Mouse (Mus musculus): ENCODE data around the gene Slc24a2. TPM values are rescaled to one million over a fixed set of nuclear protein-coding genes. Genes with fewer than 3 reads are reported as not detected.

Gene Slc24a2
- polyA plus RNA-seq, 2 experiments from 2014 or later = 0.19 TPM; not detected in 1

- no peak for ATAC-seq
Observed at GRCm38 (mm10) chr4:87115726-87116125, 114.6 kb downstream of the Slc24a2 start.

DNA sequence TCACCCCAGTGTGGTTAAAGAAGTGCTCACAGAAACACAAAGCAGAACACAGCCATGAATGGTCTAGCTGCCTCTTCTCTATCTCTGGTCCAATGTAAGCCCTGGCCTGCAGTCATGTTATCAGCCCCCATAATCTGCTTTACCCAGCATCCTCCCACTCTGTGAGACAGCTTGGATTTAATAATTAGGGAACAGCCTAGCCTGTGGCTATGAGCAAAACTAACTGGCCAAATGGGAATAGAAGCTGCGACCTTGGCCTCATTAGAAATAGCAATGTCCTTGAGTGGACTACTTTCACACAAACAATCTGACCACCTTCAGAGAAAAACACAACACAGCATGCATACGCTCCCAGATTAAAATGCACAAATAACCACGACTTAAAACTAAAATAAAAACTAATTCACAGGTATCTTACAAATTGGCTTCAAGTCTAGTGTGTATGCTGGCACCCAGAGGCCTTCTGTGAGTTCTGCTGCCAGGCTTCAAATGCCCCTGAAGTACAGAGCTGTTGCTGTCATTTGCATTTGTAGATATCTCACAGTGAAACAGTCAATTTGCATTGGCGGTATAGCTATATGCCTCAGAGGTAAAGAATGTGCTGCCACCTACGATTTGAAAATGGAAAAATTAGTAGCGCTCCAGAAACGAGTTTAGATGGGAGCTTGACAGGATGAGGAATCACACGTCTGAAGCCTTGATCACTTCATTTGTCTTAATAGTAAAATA is 120.8 kb downstream of the Slc24a2 start:
- no peak for ATAC-seq

- no peak for ATAC-seq
Observed at GRCm38 (mm10) chr4:87100936-87101335, 129.3 kb downstream of the Slc24a2 start.

DNA sequence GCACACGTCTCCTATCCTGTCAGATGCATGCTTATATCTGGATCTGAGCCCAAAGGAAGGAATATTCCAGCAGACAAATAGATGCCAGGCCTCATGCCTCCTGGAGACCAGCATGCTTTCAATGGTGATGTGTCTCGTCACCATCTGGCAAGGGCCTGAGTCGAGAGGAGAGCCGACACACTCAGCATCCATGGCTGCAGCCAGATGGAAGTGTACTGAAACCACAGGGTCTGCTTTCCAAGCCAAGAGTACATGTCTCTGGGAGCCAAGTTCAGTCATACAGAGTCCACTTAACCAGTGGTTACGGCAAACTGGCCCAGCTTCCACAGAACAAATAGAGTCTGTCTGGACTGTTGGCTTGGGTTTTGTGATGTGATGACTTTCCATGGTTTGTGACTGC is 134.1 kb downstream of the Slc24a2 start:
- no peak for ATAC-seq

- ATAC-seq = no peak
Observed at GRCm38 (mm10) chr4:87093612-87094011, 136.7 kb downstream of the Slc24a2 start.

GRCm38 (mm10) chr4:87090841-87091240 is 139.4 kb downstream of the Slc24a2 start:
- ATAC-seq = no peak

- no peak for ATAC-seq
Observed at GRCm38 (mm10) chr4:87088713-87089112, 141.6 kb downstream of the Slc24a2 start.

DNA sequence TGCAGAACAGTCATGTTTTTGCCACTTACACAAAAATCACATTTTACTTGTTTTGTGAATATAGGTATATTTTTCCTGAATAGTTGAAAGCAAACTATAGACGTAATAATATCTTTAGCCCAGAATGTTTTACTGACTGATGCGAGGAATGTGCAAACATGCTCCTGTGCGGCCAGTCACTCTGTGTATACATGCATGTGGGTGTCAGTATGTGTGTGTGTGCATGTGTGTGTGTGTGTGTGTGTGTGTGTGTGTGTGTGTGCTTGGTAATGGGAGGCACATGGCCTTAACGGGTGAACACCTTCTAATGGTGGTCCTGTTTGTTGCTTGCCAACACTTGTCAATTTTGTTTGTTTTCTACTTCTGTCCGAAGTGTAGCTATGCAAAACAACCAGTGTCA is 142.7 kb downstream of the Slc24a2 start:
- ATAC-seq = no peak

GRCm38 (mm10) chr4:87086933-87087577 is 143.2 kb downstream of the Slc24a2 start:
- ATAC-seq = no peak

- ATAC-seq = no peak
Observed at GRCm38 (mm10) chr4:87081321-87081720, 149.0 kb downstream of the Slc24a2 start.

DNA sequence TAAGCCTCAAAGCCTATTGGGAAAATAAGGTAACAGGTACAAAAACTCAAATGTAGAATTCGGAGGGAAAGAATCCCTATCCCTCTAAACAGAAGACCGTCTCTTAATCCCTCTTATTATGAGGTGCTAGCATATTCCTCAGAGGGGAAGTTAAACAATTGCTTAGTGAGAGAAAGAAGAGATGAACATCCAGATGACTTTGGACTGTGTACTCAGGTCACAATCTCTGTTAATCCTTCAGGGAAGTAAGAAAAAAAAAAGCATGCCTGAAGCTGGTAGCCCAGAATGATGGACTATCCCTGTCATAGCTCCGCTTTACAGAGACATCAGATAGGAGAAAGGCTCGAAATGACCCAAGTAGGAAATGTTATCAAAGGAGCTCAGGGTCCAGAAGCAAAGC is 151.0 kb downstream of the Slc24a2 start:
- no peak for ATAC-seq

- no peak for ATAC-seq
Observed at GRCm38 (mm10) chr4:87078726-87079125, 151.6 kb downstream of the Slc24a2 start.

- no peak for ATAC-seq
Observed at GRCm38 (mm10) chr4:87075761-87076160, 154.5 kb downstream of the Slc24a2 start.

GRCm38 (mm10) chr4:87068121-87068520 is 162.2 kb downstream of the Slc24a2 start:
- no peak for ATAC-seq

GRCm38 (mm10) chr4:87065227-87065626 is 165.1 kb downstream of the Slc24a2 start:
- ATAC-seq = no peak

DNA sequence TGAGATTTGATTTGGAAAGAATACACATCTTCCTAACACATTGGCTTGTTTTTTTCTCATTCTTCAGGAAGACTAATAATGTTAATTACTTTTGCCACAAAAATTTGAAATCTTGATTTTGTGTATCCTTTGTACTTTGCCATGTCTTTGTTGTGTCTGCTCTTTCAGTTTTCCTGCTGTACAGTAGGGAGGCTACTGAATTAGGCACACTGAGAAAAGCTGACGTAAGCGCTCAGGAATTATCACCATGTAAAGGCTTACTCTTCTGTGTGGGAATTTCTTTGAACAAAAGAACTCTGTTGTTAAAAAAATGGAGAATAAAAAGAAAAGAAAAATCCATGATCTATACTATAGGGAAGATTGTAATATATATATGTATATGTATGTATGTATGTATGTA is 165.7 kb downstream of the Slc24a2 start:
- ATAC-seq = no peak

DNA sequence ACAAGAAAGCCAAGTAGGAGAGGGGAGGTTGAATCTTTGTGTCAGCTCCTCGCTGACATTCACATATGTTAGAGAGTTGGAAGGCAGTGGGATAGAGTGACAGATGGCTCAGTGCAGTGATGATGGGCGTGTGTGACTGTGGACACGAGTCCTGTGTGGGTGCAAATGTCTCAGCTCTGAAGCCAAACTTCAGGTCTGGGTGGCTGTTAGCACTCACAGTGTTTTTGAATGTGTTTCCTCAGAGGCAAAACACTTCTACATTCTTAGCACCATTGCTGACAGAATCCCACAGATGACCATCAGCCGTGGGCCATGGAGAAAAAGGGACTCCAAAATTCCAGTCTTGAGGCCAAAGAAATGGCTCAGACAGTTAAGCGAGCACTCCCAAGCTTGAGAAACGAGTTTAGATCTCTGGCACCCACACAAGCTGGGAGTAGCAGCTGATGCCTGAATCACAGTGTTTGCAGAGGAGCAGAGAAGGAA is 167.5 kb downstream of the Slc24a2 start:
- no peak for ATAC-seq

- no peak for ATAC-seq
Observed at GRCm38 (mm10) chr4:87061696-87062095, 168.6 kb downstream of the Slc24a2 start.

GRCm38 (mm10) chr4:87057572-87057971 is 172.7 kb downstream of the Slc24a2 start:
- no peak for ATAC-seq

- ATAC-seq = no peak
Observed at GRCm38 (mm10) chr4:87055768-87056167, 174.5 kb downstream of the Slc24a2 start.

- no peak for ATAC-seq
Observed at GRCm38 (mm10) chr4:87052881-87053280, 177.4 kb downstream of the Slc24a2 start.

- ATAC-seq = no peak
Observed at GRCm38 (mm10) chr4:87049061-87049460, 181.2 kb downstream of the Slc24a2 start.

GRCm38 (mm10) chr4:87047131-87047530 is 183.1 kb downstream of the Slc24a2 start:
- no peak for ATAC-seq

- no peak for ATAC-seq
Observed at GRCm38 (mm10) chr4:87043296-87043695, 187.0 kb downstream of the Slc24a2 start.

Measured in activated CD4-positive, CD25-positive, alpha-beta regulatory T cell, adult 4 months (primary cell).